Comparison of ENCODE assay signal across 22 mouse cellular contexts in genomic region chr16:56294887-56295286, GRCm38 (mm10).
DNase-seq lines count a peak whose midpoint lies in the region; ATAC-seq lines count a peak whose summit lies in the region.
"Had no signal": no experiment of that assay in that cellular context is flagged by ENCODE, and none has a peak within 500 bp of the region (broad histone marks: within the 10 kb centered on the region; RNA-seq: fewer than 3 reads in every experiment).

No protein-coding gene starts in this region.

- peak; percentile 22; the same call in 1 of the 2 replicates for ATAC-seq in forebrain, embryonic 14.5 days
- ATAC-seq in lung, embryonic 16.5 days (ENCODE audit: low read depth), result peak; percentile 48; the same call in 1 of the 2 replicates
- peak; percentile 68 for ATAC-seq in forebrain, embryonic 16.5 days
- ATAC-seq: hindbrain, postnatal 0 days; Patski had no signal

- no peaks in the 10 kb centered on the region for H3K36me3 ChIP-seq in forebrain, embryonic 14.5 days (ENCODE audit: control insufficient read depth, insufficient read depth, low read length)
- H3K36me3 ChIP-seq in forebrain, embryonic 10.5 days (replicated peaks), result no peaks in the 10 kb centered on the region
- H3K36me3 ChIP-seq in lung, embryonic 16.5 days (ENCODE audit: control insufficient read depth, insufficient read depth, low read length), result no peaks in the 10 kb centered on the region
- no peaks in the 10 kb centered on the region for H3K36me3 ChIP-seq in forebrain, embryonic 16.5 days (ENCODE audit: control insufficient read depth, insufficient read depth)
- H3K36me3 ChIP-seq: embryonic facial prominence, embryonic 13.5 days; heart, embryonic 15.5 days; hindbrain, embryonic 13.5 days had no signal

- H3K9me3 ChIP-seq in forebrain, embryonic 14.5 days (replicated peaks; ENCODE audit: control insufficient read depth, low read length), result no peaks in the 10 kb centered on the region
- H3K9me3 ChIP-seq in forebrain, embryonic 10.5 days, result no peaks in the 10 kb centered on the region
- H3K9me3 ChIP-seq in lung, embryonic 16.5 days (ENCODE audit: control insufficient read depth, low read length), result no peaks in the 10 kb centered on the region
- no peaks in the 10 kb centered on the region for H3K9me3 ChIP-seq in forebrain, embryonic 16.5 days (ENCODE audit: control insufficient read depth, low read length)
- H3K9me3 ChIP-seq: embryonic facial prominence, embryonic 13.5 days; heart, embryonic 15.5 days; hindbrain, embryonic 13.5 days had no signal

- no peaks in the 10 kb centered on the region for H3K27me3 ChIP-seq in forebrain, embryonic 14.5 days (replicated peaks; ENCODE audit: control insufficient read depth, insufficient read depth, low read length)
- H3K27me3 ChIP-seq in forebrain, embryonic 10.5 days (ENCODE audit: poor library complexity, severe bottlenecking), result no peaks in the 10 kb centered on the region
- H3K27me3 ChIP-seq in lung, embryonic 16.5 days (ENCODE audit: control insufficient read depth, insufficient read depth, low read depth, low read length), result no peaks in the 10 kb centered on the region
- H3K27me3 ChIP-seq in forebrain, embryonic 16.5 days (replicated peaks; ENCODE audit: control insufficient read depth, insufficient read depth, low read length), result no peaks in the 10 kb centered on the region
- H3K27me3 ChIP-seq: CH12.LX; embryonic facial prominence, embryonic 13.5 days; heart, embryonic 15.5 days; hindbrain, embryonic 13.5 days; Patski had no signal

- DNase-seq in forebrain, embryonic 14.5 days (ENCODE audit: low spot score), result peak; percentile 10
- no peak for DNase-seq in forebrain, embryonic 10.5 days (ENCODE audit: extremely low spot score, low spot score)
- no peak for DNase-seq in lung, postnatal 25 days (ENCODE audit: low spot score)
- peak; percentile 18 for DNase-seq in adipocyte (ENCODE audit: low spot score)
- DNase-seq in frontal cortex, postnatal 36 days (ENCODE audit: low spot score in 2 of 2), result no peak
- DNase-seq: adrenal gland, adult 8-10 months; adrenal gland, postnatal 36 days; cerebellum, adult 11-12 months; cerebellum, adult 9-11 months; cerebellum, postnatal 36 days; gastrocnemius, postnatal 14 days; heart, adult 2 months; heart, postnatal 14 days had no signal

- H3K27ac ChIP-seq in forebrain, embryonic 14.5 days (ENCODE audit: low read depth, low read length), result no peak overlapping the region
- H3K27ac ChIP-seq in forebrain, embryonic 10.5 days, result no peak overlapping the region
- no peak overlapping the region for H3K27ac ChIP-seq in lung, embryonic 16.5 days (ENCODE audit: low read length)
- no peak overlapping the region for H3K27ac ChIP-seq in forebrain, embryonic 16.5 days (ENCODE audit: low read length)
- H3K27ac ChIP-seq: embryonic facial prominence, embryonic 13.5 days; heart, adult 2 months; heart, embryonic 15.5 days; hindbrain, embryonic 13.5 days; hindbrain, postnatal 0 days had no signal

- no peaks in the 10 kb centered on the region for H3K4me1 ChIP-seq in forebrain, embryonic 14.5 days (ENCODE audit: control insufficient read depth, insufficient read depth, low read length)
- H3K4me1 ChIP-seq in forebrain, embryonic 10.5 days, result no peaks in the 10 kb centered on the region
- peaks cover 3% of the 10 kb centered on the region; the same call in 1 of the 2 replicates for H3K4me1 ChIP-seq in lung, embryonic 16.5 days (replicated peaks; ENCODE audit: control insufficient read depth, insufficient read depth, low read length)
- no peaks in the 10 kb centered on the region; the same call in 1 of the 2 replicates for H3K4me1 ChIP-seq in forebrain, embryonic 16.5 days (replicated peaks; ENCODE audit: control insufficient read depth, insufficient read depth, low read length)
- H3K4me1 ChIP-seq: embryonic facial prominence, embryonic 13.5 days; heart, embryonic 15.5 days; hindbrain, embryonic 13.5 days had no signal

- no peak overlapping the region for H3K4me3 ChIP-seq in forebrain, embryonic 14.5 days (ENCODE audit: low read depth, low read length)
- H3K4me3 ChIP-seq in forebrain, embryonic 10.5 days, result no peak overlapping the region
- H3K4me3 ChIP-seq in lung, embryonic 16.5 days (ENCODE audit: low read length), result no peak overlapping the region
- no peak overlapping the region for H3K4me3 ChIP-seq in forebrain, embryonic 16.5 days (replicated peaks; ENCODE audit: low read length)
- H3K4me3 ChIP-seq: embryonic facial prominence, embryonic 13.5 days; heart, adult 2 months; heart, embryonic 15.5 days; hindbrain, embryonic 13.5 days had no signal

- 44% methylated on average over 1 of the region's 1 CpGs for WGBS in forebrain, embryonic 14.5 days
- WGBS in forebrain, embryonic 10.5 days, result 79% methylated on average over 1 of the region's 1 CpGs
- whole genome bisulfite sequencing in lung, embryonic 16.5 days, result 54% methylated on average over 1 of the region's 1 CpGs
- WGBS in forebrain, embryonic 16.5 days, result 25% methylated on average over 1 of the region's 1 CpGs

- no peak overlapping the region for H3K9ac ChIP-seq in forebrain, embryonic 14.5 days (ENCODE audit: low read length)
- no peak overlapping the region for H3K9ac ChIP-seq in lung, embryonic 16.5 days (ENCODE audit: low read length)
- H3K9ac ChIP-seq in forebrain, embryonic 16.5 days (replicated peaks; ENCODE audit: low read depth, low read length), result no peak overlapping the region
- H3K9ac ChIP-seq: embryonic facial prominence, embryonic 13.5 days; heart, embryonic 15.5 days; hindbrain, embryonic 13.5 days had no signal

- no peak overlapping the region for H3K4me2 ChIP-seq in forebrain, embryonic 14.5 days (ENCODE audit: low read length)
- no peak overlapping the region for H3K4me2 ChIP-seq in lung, embryonic 16.5 days (ENCODE audit: low read depth, low read length)
- H3K4me2 ChIP-seq in forebrain, embryonic 16.5 days (ENCODE audit: low read length), result no peak overlapping the region
- H3K4me2 ChIP-seq: embryonic facial prominence, embryonic 13.5 days; heart, embryonic 11.5 days; heart, embryonic 15.5 days; hindbrain, embryonic 13.5 days had no signal

Comparison
In these comparisons a context has a peak if more than half of its experiments do, and no peak if none do; other contexts are left out.
1. DNase-seq: peak in forebrain, embryonic 14.5 days (single experiment) and adipocyte (single experiment); none in forebrain, embryonic 10.5 days (single experiment), lung, postnatal 25 days (single experiment) and frontal cortex, postnatal 36 days (0 of 2).
2. Peak in every context shown above with its lines, with median percentiles within 50 percentile points of each other: ATAC-seq.